Mouse (Mus musculus) forebrain, embryonic 12.5 days (tissue): Measurements from ENCODE around the gene Cdk5rap2. TPM values are rescaled to one million over a fixed set of nuclear protein-coding genes. Genes with fewer than 3 reads are reported as not detected.

Source experiments
- ATAC-seq: fragments of 200-750 bp; cut with Nextera tagmentation; 2 replicates; pipeline ENCODE4 v1.8.0; 2017; ENCODE audit warnings: moderate TSS enrichment; ENCODE audit not compliant: low FRiP score
- H3K27ac ChIP-seq: fragments of 300-500 bp; sonication (generic); 2 replicates; pipeline ENCODE4 v1.5.1; 2016; ENCODE audit warnings: mild to moderate bottlenecking
- H3K27me3 ChIP-seq: fragments of 300-500 bp; sonication (generic); 2 replicates; pipeline ENCODE4 v1.6.1; 2016; ENCODE audit warnings: mild to moderate bottlenecking
- H3K36me3 ChIP-seq: fragments of 300-500 bp; sonication (generic); replicated peaks from 2 replicates; pipeline ENCODE4 v1.6.1; 2016; ENCODE audit warnings: mild to moderate bottlenecking
- H3K4me1 ChIP-seq: fragments of 300-500 bp; sonication (generic); 2 replicates; pipeline ENCODE4 v1.6.1; 2016
- H3K4me2 ChIP-seq: fragments of 300-500 bp; sonication (generic); 2 replicates; pipeline ENCODE4 v1.6.1; 2016; ENCODE audit warnings: mild to moderate bottlenecking, moderate library complexity
- H3K4me3 ChIP-seq: fragments of 300-500 bp; sonication (generic); replicated peaks from 2 replicates; pipeline ENCODE4 v1.5.1; 2016; ENCODE audit warnings: mild to moderate bottlenecking
- H3K9ac ChIP-seq: fragments of 300-500 bp; sonication (generic); 2 replicates; pipeline ENCODE4 v1.6.1; 2016; ENCODE audit warnings: mild to moderate bottlenecking
- H3K9me3 ChIP-seq: fragments of 300-500 bp; sonication (generic); 2 replicates; pipeline ENCODE4 v1.6.1; 2016
- WGBS: fragments of 180-500 bp; shearing (Covaris S2); methylation state at CpG from one replicate; pipeline ENCODE4 v1.1.7; 2016; 5-methylcytosine and 5-hydroxymethylcytosine counted together
- polyA plus RNA-seq: library from polyadenylated mRNA; unstranded; fragments of >200 nt; fragmentation: Nextera tagmentation; extraction: Ambion mirVana; gene quantifications from 2 replicates; pipeline ENCODE4 v1.2.1, GENCODE M21; 2016

The Cdk5rap2 gene
- polyA plus RNA-seq = 28.5 and 29.2 TPM in 2 replicates

DNA sequence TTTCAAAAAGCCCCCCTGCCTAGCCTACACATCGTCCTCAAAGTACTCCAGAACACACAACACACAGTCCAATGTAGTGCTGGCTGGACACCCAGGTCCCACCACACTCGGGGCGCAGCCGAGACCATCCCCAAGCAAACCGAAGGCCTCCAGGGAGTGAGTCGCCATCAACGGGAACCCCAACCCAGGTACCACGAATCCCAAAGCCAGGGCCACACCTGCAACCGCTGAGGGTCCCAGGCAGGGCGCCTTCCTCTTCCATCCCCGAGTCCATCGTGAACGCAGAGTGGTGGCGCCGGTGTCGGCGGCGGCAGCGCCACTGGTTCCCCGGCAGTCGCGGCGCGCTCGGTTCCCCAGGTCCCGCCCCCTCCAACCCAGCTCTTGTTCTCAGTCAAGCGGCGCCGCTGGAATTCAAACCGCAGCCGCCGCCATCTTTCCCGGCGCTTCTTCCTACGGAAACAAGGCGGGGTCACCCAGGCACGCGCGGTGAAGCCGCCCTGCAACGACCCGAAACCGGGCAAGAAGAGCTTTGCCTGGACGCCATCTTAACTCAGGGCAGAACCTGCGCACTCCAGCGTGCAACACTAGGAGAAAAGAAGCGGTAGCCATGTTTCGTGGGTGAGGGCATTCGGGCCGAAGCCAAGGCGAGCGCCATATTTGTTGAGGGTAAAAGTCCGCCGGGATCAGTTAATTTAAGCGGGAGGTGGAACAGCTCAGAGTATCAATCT is at the start of gene Cdk5rap2:
Cdk5rap2 (minus strand) TSS at position 450 of the 728 bp plus-strand sequence.
- no peaks in the 10 kb centered on the region for H3K36me3 ChIP-seq

DNA sequence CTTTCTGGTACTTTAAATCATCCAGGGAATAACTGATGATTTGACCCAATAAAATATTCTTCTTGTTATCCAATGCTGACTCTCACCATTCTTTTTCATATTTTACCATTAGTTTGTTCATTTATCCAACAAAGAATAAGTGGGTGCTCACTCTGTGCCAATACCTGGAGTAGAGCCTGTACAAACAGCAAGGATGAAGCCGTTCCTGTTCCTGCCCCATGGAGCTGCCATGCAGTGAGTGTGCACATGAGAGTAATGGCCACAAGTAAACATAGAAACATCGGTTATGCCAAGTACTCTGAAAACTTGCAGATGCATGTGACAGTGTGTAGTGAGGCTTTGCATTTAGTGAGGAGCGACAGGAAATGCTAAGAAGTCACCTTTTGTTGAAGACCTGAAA is 41.9 kb upstream of the Cdk5rap2 start:
- no peaks in the 10 kb centered on the region for H3K9me3 ChIP-seq
- ATAC-seq = peak; percentile 33; the same call in 1 of the 2 replicates
- H3K4me3 ChIP-seq = no peak overlapping the region
- H3K36me3 ChIP-seq = no peaks in the 10 kb centered on the region
- no peak overlapping the region for H3K4me2 ChIP-seq
- no peaks in the 10 kb centered on the region for H3K4me1 ChIP-seq
- no peaks in the 10 kb centered on the region for H3K27me3 ChIP-seq
- 88% methylated on average over 3 of the region's 3 CpGs for WGBS
- no peak overlapping the region for H3K9ac ChIP-seq
- H3K27ac ChIP-seq = no peak overlapping the region

More for the DNA sequence above, at the start of gene Cdk5rap2:
- Histone ChIP-seq H3K4me1 (peaks cover 42% of the 10 kb centered on the region), H3K4me2 (peak within 1 kb of the TSS; percentile 63), H3K27ac (peak within 1 kb of the TSS; percentile 87), H3K27me3 (no peaks in the 10 kb centered on the region), H3K9ac (peak within 1 kb of the TSS; percentile 80), H3K4me3 (peak within 1 kb of the TSS; percentile 79), H3K9me3 (no peaks in the 10 kb centered on the region)
- under 1% methylated on average over 55 of the region's 55 CpGs for WGBS
- ATAC-seq = peak; percentile 98

DNA sequence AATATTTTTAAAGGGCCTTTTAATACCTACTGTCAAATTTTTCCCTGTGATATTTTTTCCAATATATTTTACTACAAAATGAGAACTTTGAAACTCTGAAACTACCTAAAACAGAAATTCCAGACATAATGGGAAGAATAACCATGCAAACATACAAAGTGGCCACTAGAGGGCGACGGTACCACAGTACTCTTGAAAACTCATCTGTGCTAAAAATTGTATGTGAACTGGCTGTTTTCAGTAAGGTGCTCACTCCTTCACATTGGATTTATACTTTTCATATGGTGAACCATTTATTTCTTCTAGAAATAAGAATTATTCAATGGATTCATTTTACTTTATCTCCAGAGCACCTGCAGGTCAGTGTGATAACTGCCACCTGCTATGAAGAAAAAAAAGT is 41.5 kb upstream of the Cdk5rap2 start:
- Histone ChIP-seq H3K9ac (no peak overlapping the region), H3K36me3 (no peaks in the 10 kb centered on the region), H3K27me3 (no peaks in the 10 kb centered on the region), H3K4me2 (no peak overlapping the region), H3K4me3 (no peak overlapping the region), H3K9me3 (no peaks in the 10 kb centered on the region), H3K27ac (no peak overlapping the region), H3K4me1 (no peaks in the 10 kb centered on the region)
- ATAC-seq = peak; percentile 64
- 0% methylated on average over 2 of the region's 2 CpGs for WGBS

DNA sequence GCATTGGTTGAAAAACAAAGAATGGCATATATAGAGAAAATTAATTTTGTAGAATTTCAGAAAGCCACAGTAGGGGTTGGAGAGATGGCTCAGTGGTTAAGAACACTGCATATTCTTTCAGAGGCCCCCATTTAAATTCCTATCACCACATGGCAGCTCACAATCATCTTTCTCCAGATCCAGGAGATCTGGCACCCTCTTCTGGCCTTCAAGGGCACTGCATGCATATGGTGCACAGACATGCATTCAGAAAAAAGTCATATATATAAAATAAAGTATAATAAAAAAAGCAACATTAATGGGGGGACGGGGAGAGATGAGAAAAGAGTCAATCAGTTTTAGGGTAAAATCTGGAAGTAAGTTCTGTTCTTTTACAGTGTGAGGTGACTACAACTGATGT is 39.4 kb upstream of the Cdk5rap2 start:
- no peaks in the 10 kb centered on the region for H3K36me3 ChIP-seq
- ATAC-seq = no peak
- no peak overlapping the region for H3K4me3 ChIP-seq
- H3K27ac ChIP-seq = no peak overlapping the region
- WGBS = 77% methylated on average over 1 of the region's 1 CpGs
- no peak overlapping the region for H3K9ac ChIP-seq
- no peaks in the 10 kb centered on the region for H3K27me3 ChIP-seq
- H3K9me3 ChIP-seq = no peaks in the 10 kb centered on the region
- no peaks in the 10 kb centered on the region for H3K4me1 ChIP-seq
- H3K4me2 ChIP-seq = no peak overlapping the region

DNA sequence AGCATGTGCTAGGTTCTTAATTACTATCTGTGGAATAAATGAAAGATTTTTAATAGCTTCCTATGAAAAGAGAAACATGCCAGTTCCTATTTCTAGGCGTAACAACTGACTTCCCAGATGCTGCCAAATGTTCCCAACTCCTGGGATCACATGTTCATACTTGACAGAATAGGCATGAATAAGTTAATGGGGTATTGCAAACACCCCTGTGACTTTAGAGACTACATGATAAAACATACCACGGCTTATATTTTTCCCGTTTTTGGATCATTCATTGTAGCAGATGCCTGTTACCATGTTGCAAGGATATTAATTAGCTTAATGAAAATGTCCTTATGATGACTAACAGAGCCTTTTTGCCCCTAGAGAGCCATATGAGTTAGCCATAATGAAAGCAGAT is 36.5 kb upstream of the Cdk5rap2 start:
- H3K27ac ChIP-seq = no peak overlapping the region
- no peak overlapping the region for H3K4me3 ChIP-seq
- WGBS = 85% methylated on average over 3 of the region's 3 CpGs
- H3K9me3 ChIP-seq = no peaks in the 10 kb centered on the region
- H3K9ac ChIP-seq = no peak overlapping the region
- no peak for ATAC-seq
- no peaks in the 10 kb centered on the region for H3K4me1 ChIP-seq
- H3K4me2 ChIP-seq = no peak overlapping the region
- H3K36me3 ChIP-seq = no peaks in the 10 kb centered on the region
- no peaks in the 10 kb centered on the region for H3K27me3 ChIP-seq

DNA sequence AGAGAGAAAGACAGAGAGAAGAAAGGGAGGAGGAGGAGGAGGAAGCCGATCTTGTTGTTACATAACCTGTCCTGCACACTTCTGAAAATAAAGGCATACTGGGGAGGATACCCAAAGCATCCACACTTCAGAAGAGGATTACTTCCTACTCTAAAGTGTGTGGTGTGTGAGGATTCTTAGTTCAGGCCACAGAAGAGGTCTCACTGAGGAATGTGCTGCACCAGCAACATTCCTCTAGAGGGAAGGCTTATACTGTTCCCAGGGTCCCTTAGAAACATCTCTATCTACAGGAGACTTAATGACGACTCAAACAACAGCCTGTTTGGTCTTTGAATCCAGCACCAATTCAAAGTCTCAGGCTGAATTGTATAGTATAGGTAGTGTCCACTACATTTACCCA is 10.0 kb upstream of the Cdk5rap2 start:
- H3K9ac ChIP-seq = no peak overlapping the region
- H3K27ac ChIP-seq = no peak overlapping the region
- H3K4me2 ChIP-seq = no peak overlapping the region
- no peaks in the 10 kb centered on the region for H3K9me3 ChIP-seq
- no peaks in the 10 kb centered on the region for H3K27me3 ChIP-seq
- 60% methylated on average over 2 of the region's 2 CpGs for whole genome bisulfite sequencing
- no peak overlapping the region for H3K4me3 ChIP-seq
- no peaks in the 10 kb centered on the region for H3K36me3 ChIP-seq
- no peak for ATAC-seq
- no peaks in the 10 kb centered on the region for H3K4me1 ChIP-seq

DNA sequence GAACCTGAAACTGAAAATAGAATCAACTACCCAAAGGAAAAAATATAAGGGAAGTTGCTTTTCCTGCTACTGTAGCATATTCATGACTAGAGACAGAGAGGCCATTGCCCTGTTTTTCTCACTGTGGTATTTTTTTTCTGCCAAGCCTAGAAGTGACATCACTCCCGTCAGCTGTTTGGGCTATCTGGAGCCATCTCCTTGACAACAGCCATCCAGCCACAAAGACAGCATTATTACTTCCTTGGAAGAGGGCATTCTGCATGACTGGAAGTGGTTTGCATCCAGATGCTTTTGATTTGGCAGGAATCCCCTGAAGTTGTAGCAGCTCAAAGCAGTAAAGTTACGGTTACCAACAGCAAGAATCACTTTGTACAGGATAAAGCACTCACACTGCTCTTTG is 1.9 kb upstream of the Cdk5rap2 start:
- H3K4me1 ChIP-seq = peaks cover 38% of the 10 kb centered on the region
- H3K27ac ChIP-seq = no peak overlapping the region
- no peaks in the 10 kb centered on the region for H3K9me3 ChIP-seq
- H3K4me2 ChIP-seq = no peak overlapping the region
- 32% methylated on average over 2 of the region's 2 CpGs for WGBS
- no peak overlapping the region for H3K9ac ChIP-seq
- H3K4me3 ChIP-seq = no peak overlapping the region
- no peaks in the 10 kb centered on the region for H3K27me3 ChIP-seq
- ATAC-seq = peak; percentile 15; the same call in 1 of the 2 replicates
- no peaks in the 10 kb centered on the region for H3K36me3 ChIP-seq

DNA sequence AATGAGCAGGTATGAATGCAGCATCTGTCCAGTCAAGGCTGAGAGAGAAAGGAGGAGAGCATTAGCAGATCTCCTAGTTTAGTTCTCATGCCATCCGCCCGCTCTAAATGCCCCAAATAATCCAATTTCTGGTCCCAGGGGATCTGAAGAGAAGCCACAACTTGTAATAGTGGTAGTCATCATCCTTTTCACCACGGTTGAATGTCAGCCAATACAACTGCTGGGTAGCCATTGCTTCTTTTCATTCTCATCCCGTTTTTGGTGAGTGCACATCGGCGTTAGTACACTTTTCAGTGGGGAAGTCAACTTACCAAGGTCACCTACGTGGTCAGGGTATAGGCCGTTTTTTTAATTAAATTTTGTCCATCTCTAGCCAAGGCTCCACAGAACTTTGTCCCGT is 787 bp downstream of the Cdk5rap2 start:
- peak overlapping the region; percentile 63 for H3K4me2 ChIP-seq
- no peaks in the 10 kb centered on the region for H3K27me3 ChIP-seq
- peaks cover 5% of the 10 kb centered on the region; the same call in 1 of the 2 replicates for H3K36me3 ChIP-seq
- H3K9ac ChIP-seq = peak overlapping the region; percentile 80
- no peaks in the 10 kb centered on the region for H3K9me3 ChIP-seq
- 14% methylated on average over 9 of the region's 9 CpGs for WGBS
- H3K4me3 ChIP-seq = peak overlapping the region; percentile 79
- H3K4me1 ChIP-seq = peaks cover 42% of the 10 kb centered on the region
- no peak overlapping the region for H3K27ac ChIP-seq
- 0 out of 2 replicates have a peak, but pooled peaks have one; percentile 1 for ATAC-seq

DNA sequence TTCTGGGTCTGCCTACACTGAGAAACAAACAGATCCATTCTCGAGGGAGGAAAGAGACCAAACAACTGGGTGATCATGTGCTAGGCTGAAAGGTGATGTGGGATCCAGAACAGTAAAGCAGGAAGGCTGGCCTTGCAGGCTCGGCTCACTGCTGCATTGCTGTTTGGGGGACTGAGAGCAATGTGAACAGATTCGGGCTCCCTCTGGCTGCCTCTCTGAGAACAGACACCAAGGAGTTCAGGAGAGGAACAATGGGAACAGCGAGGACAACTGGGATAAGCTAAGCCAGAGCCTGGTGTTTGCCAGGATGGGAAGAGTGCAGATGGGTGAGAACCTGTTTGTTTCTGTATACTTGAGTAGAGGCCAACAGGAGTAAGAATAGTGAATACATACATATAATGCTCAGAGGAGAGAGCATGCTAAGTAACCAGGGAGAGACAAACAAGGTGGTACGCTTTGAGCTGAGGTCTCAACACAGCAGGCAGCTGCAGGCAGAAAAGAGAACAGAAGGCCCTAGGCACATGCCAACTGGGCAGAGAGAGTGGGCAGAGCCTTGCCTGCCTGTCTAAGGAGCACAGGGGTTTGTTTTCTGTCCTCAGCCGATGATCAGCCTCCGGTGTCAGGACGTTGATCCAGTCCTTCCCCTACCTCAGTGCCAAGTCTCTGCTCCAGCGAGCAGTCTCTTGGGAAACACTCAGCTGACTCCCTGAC is 8.0 kb downstream of the Cdk5rap2 start:
- no peak overlapping the region for H3K4me2 ChIP-seq
- WGBS = 65% methylated on average over 9 of the region's 9 CpGs
- H3K27ac ChIP-seq = peak overlapping the region; percentile 25; the same call in 1 of the 2 replicates
- H3K9ac ChIP-seq = no peak overlapping the region
- H3K27me3 ChIP-seq = no peaks in the 10 kb centered on the region
- no peak overlapping the region for H3K4me3 ChIP-seq
- H3K36me3 ChIP-seq = peaks cover 49% of the 10 kb centered on the region
- H3K9me3 ChIP-seq = no peaks in the 10 kb centered on the region
- peaks cover 5% of the 10 kb centered on the region for H3K4me1 ChIP-seq
- peak; percentile 69 for ATAC-seq

DNA sequence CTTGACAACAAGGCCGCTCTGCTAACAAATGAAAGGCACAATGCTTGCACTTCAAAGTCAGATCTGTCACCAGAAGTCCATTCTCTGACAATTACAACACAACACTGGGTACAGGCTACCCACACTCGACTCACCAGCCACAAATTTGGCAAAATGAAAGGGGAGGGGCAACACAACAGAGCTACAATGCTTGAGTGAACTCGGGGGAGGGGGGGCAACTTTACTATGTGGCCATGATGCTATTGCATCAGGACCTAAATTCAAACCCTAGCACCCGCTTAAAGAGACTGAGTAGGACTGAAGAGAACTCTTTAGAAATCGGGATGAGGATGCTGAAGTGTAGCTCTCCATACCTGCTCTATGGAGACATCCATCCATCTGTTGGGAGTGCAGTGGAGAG is 10.8 kb downstream of the Cdk5rap2 start:
- Histone ChIP-seq H3K36me3 (peaks cover 44% of the 10 kb centered on the region), H3K4me1 (no peaks in the 10 kb centered on the region; the same call in 1 of the 2 replicates), H3K27ac (no peak overlapping the region), H3K27me3 (no peaks in the 10 kb centered on the region), H3K9ac (no peak overlapping the region), H3K9me3 (no peaks in the 10 kb centered on the region), H3K4me3 (no peak overlapping the region), H3K4me2 (no peak overlapping the region)
- ATAC-seq = no peak
- WGBS = 84% methylated on average over 5 of the region's 5 CpGs

DNA sequence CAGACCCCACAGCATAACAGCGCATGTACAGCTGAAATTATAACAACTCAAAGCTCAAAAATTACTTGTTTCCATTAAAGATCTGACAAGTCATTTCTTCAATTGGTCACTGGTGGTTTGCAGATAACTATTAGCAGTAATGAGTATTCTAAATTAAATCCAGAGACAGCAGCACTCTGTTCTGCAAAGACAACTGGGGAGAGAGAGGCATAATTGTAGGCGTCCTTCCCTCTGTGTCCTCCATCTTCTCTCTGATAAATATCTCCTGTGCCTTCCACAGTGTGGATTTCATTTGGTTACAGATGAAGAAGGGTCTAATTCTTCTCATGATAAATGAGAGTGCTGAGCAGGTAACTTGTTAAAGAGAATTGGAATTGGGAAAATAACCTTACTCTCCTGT is 11.2 kb downstream of the Cdk5rap2 start:
- Histone ChIP-seq H3K27me3 (no peaks in the 10 kb centered on the region), H3K27ac (no peak overlapping the region), H3K36me3 (peaks cover 46% of the 10 kb centered on the region), H3K4me1 (no peaks in the 10 kb centered on the region; the same call in 1 of the 2 replicates), H3K4me3 (no peak overlapping the region), H3K9me3 (no peaks in the 10 kb centered on the region), H3K4me2 (no peak overlapping the region), H3K9ac (no peak overlapping the region)
- no peak for ATAC-seq
- WGBS = 89% methylated on average over 2 of the region's 2 CpGs

DNA sequence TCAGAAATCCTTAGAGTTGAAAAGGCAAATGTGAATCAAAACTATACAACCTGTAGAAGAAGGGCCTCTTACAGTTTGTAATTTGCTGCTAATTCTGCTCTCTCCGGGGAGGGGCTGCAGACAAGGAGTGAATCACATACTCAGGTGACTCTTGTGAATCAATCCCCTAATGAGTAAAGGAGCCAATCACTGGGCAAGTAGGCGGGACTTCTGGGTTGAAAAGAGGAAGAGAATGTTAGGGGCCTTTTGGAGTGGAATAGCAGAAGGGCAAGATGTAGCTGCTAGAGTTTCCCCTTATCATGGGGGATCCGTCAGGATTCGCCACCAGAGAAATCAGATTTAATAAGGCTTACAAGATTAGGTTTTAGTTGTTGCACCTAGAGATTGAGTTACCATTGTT is 12.2 kb downstream of the Cdk5rap2 start:
- Histone ChIP-seq H3K4me3 (no peak overlapping the region), H3K4me1 (no peaks in the 10 kb centered on the region; the same call in 1 of the 2 replicates), H3K9me3 (no peaks in the 10 kb centered on the region), H3K27ac (no peak overlapping the region), H3K27me3 (no peaks in the 10 kb centered on the region), H3K36me3 (peaks cover 44% of the 10 kb centered on the region), H3K9ac (no peak overlapping the region), H3K4me2 (no peak overlapping the region)
- WGBS = 85% methylated on average over 4 of the region's 4 CpGs
- ATAC-seq = no peak
